8 mouse cellular contexts compared by ENCODE assay signal in genomic region chr11:69513840-69514239, GRCm38 (mm10). TPM values are rescaled to one million over a fixed set of nuclear protein-coding genes. Genes with fewer than 3 reads are reported as not detected.
DNase-seq lines count a peak whose midpoint lies in the region; ATAC-seq and TF ChIP-seq lines count a peak whose summit lies in the region.

No protein-coding gene starts in this region.

- intact Hi-C loops in heart, postnatal 10 days (cut with DNase I) = loop anchor here (2.0 kb wide), 3 partner anchors 81 to 245 kb away; no protein-coding TSS in a partner anchor
- intact Hi-C loops in left cerebral cortex, postnatal 25 days (cut with DNase I) = loop anchor here (1.0 to 5.0 kb wide), 4 partner anchors 113 to 322 kb away; no protein-coding TSS in a partner anchor

- no peak overlapping the region for H3K27ac ChIP-seq in liver, embryonic 12.5 days
- H3K27ac ChIP-seq in midbrain, postnatal 0 days (ENCODE audit: low read depth, low read length) = no peak overlapping the region
- H3K27ac ChIP-seq in stomach, embryonic 16.5 days (ENCODE audit: low read length) = no peak overlapping the region

- H3K9ac ChIP-seq in liver, embryonic 12.5 days = no peak overlapping the region
- no peak overlapping the region for H3K9ac ChIP-seq in midbrain, postnatal 0 days (replicated peaks; ENCODE audit: low read length, poor library complexity, severe bottlenecking)
- no peak overlapping the region for H3K9ac ChIP-seq in stomach, embryonic 16.5 days (ENCODE audit: low read length)

- H3K36me3 ChIP-seq in liver, embryonic 12.5 days = no peaks in the 10 kb centered on the region
- no peaks in the 10 kb centered on the region for H3K36me3 ChIP-seq in midbrain, postnatal 0 days (ENCODE audit: insufficient read depth, low read length)
- no peaks in the 10 kb centered on the region for H3K36me3 ChIP-seq in stomach, embryonic 16.5 days (ENCODE audit: control insufficient read depth, insufficient read depth, low read length)

- TF ChIP-seq CTCF in midbrain, postnatal 0 days (IDR thresholded peaks at IDR 0.05) = peak; percentile 90

- H3K27me3 ChIP-seq in liver, embryonic 12.5 days (replicated peaks) = peaks cover 37% of the 10 kb centered on the region
- no peaks in the 10 kb centered on the region for H3K27me3 ChIP-seq in midbrain, postnatal 0 days (ENCODE audit: insufficient read depth, low read length)
- H3K27me3 ChIP-seq in stomach, embryonic 16.5 days (ENCODE audit: control insufficient read depth, insufficient read depth, low read length) = no peaks in the 10 kb centered on the region

- H3K9me3 ChIP-seq in liver, embryonic 12.5 days (replicated peaks) = no peaks in the 10 kb centered on the region
- no peaks in the 10 kb centered on the region for H3K9me3 ChIP-seq in midbrain, postnatal 0 days (ENCODE audit: low read length)
- no peaks in the 10 kb centered on the region for H3K9me3 ChIP-seq in stomach, embryonic 16.5 days (replicated peaks; ENCODE audit: control insufficient read depth, low read length)

- peak; percentile 68 for DNase-seq in liver
- DNase-seq in adipocyte (ENCODE audit: low spot score) = peak; percentile 83
- DNase-seq in embryo, embryonic 10.5 days (ENCODE audit: low spot score) = peak; percentile 80
- peak; percentile 72 to 82 for DNase-seq in heart, postnatal 10 days
- DNase-seq in left cerebral cortex, postnatal 25 days (ENCODE audit: low spot score in 2 of 2) = peak; percentile 47 to 68
- DNase-seq in midbrain, postnatal 0 days (ENCODE audit: low spot score) = peak; percentile 88

- 5% methylated on average over 6 of the region's 6 CpGs for WGBS in liver, embryonic 12.5 days (ENCODE audit: insufficient replicate concordance)
- WGBS in midbrain, postnatal 0 days = 9% methylated on average over 6 of the region's 6 CpGs
- WGBS in stomach, embryonic 16.5 days = 10% methylated on average over 6 of the region's 6 CpGs

- no peak overlapping the region for H3K4me2 ChIP-seq in liver, embryonic 12.5 days
- H3K4me2 ChIP-seq in midbrain, postnatal 0 days (ENCODE audit: low read depth, low read length, poor library complexity, severe bottlenecking) = no peak overlapping the region
- no peak overlapping the region for H3K4me2 ChIP-seq in stomach, embryonic 16.5 days (ENCODE audit: low read depth, low read length)

- H3K4me1 ChIP-seq in liver, embryonic 12.5 days = peaks cover 42% of the 10 kb centered on the region
- H3K4me1 ChIP-seq in midbrain, postnatal 0 days (ENCODE audit: insufficient read depth, low read length) = no peaks in the 10 kb centered on the region
- no peaks in the 10 kb centered on the region for H3K4me1 ChIP-seq in stomach, embryonic 16.5 days (ENCODE audit: control insufficient read depth, insufficient read depth, low read length)

- ATAC-seq in liver, embryonic 12.5 days = no peak
- ATAC-seq in midbrain, postnatal 0 days (ENCODE audit: low FRiP score) = 0 out of 2 replicates have a peak, but pooled peaks have one; percentile 49
- ATAC-seq in stomach, embryonic 16.5 days (ENCODE audit: insufficient read depth, low FRiP score) = peak; percentile 59; the same call in 1 of the 2 replicates

- H3K4me3 ChIP-seq in liver, embryonic 12.5 days = no peak overlapping the region
- no peak overlapping the region for H3K4me3 ChIP-seq in midbrain, postnatal 0 days (ENCODE audit: low read depth, low read length)
- no peak overlapping the region for H3K4me3 ChIP-seq in stomach, embryonic 16.5 days (replicated peaks; ENCODE audit: low read length)

RNA-seq across cellular contexts. Expression of gene Dnah2, which starts 35.1 kb away (rescaled TPM):
- 0.06 and 0.17 TPM in 2 replicates for polyA plus RNA-seq in liver, embryonic 12.5 days (2016; fragmentation: Nextera tagmentation; extraction: Ambion mirVana)
- total RNA-seq in heart, postnatal 10 days (2021) = under 1 TPM; 0.02 to 0.10 TPM
- 1 to 10 TPM; 3.0 to 3.6 TPM for total RNA-seq in left cerebral cortex, postnatal 25 days (2021)
- total RNA-seq in midbrain, postnatal 0 days (2014; rRNA removed) = 9.5 and 12.5 TPM in 2 replicates
- 3.9 and 4.1 TPM in 2 replicates for polyA plus RNA-seq in midbrain, postnatal 0 days (2015; fragmentation: Nextera tagmentation; extraction: Ambion mirVana)
- polyA plus RNA-seq in stomach, embryonic 16.5 days (2015; fragmentation: Nextera tagmentation; extraction: Ambion mirVana) = 0.54 and 0.69 TPM in 2 replicates

RNA-seq across cellular contexts. Expression of gene Efnb3, which starts 46.2 kb away (rescaled TPM):
- 1.7 and 2.3 TPM in 2 replicates for polyA plus RNA-seq in liver, embryonic 12.5 days (2016; fragmentation: Nextera tagmentation; extraction: Ambion mirVana)
- 100 to 1,000 TPM in 1 of 2 experiments, 10 to 100 TPM in 1; 97.6 to 115 TPM for total RNA-seq in heart, postnatal 10 days (2021)
- 10 to 100 TPM; 57.5 to 60.4 TPM for total RNA-seq in left cerebral cortex, postnatal 25 days (2021)
- total RNA-seq in midbrain, postnatal 0 days (2014; rRNA removed) = 145 and 155 TPM in 2 replicates
- 151 and 166 TPM in 2 replicates for polyA plus RNA-seq in midbrain, postnatal 0 days (2015; fragmentation: Nextera tagmentation; extraction: Ambion mirVana)
- polyA plus RNA-seq in stomach, embryonic 16.5 days (2015; fragmentation: Nextera tagmentation; extraction: Ambion mirVana) = 7.2 and 7.3 TPM in 2 replicates
